Mouse (Mus musculus) fat pad, adult 2 months (tissue): ENCODE results near the gene Notch2.
A peak's percentile ranks its signal among the peaks of the same experiment; 100 is the strongest.
"Not testable (repeated sequence)": the region's sequence is repeated elsewhere in the genome, so short reads cannot be mapped to it uniquely, and the experiment has no call there.

Source experiments
- DNase-seq: peaks from one replicate; pipeline ENCODE4 v3.0.0-alpha.2; 2011; ENCODE audit warnings: low read depth, low spot score; ENCODE audit errors: extremely low read depth

Notch2 gene

DNA sequence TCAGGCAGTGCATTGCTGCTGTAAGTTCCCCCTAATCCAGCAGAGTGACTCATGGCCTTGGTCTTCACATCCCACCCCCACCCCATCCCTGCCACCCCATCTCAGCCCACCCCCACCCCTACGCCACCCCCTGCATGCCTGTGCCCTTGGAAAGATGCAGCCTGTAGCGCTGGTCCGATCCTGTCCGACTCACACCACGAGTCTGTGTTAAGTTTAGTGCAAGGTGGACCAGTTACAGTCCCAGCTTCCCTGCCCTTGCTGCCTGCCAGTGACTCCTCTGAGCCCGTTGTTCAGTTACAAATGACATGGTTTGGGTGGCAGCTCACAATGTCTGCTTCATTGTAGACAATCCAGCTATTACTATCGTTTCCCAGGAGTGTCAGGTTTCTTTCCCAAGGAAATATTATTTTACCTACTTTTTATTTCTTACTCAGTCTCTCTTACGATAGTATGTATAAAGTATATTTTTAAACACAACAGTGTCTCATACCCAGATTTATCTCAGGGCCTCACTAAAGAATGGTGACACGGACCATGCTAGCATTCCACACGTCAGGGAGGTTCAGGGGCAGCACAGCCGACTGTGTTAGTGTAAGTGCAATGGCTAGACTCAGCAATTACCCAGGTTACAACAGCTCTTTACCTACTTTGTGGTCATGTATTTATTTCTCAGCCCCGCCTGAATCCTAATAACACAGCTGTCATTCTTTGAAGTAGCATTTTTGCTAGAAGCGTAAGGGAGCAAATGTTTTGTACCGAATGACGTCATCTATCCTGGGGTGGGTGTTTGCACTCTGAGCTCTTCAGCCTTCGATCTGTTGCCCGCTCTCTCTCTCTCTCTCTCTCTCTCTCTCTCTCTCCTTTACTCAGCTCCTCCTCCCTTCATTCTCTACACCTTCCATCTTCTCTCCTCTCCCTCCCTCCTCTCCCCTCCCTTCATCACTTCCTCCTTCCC, 81.6 kb downstream of the Notch2 start:
- DNase-seq = no peak

DNA sequence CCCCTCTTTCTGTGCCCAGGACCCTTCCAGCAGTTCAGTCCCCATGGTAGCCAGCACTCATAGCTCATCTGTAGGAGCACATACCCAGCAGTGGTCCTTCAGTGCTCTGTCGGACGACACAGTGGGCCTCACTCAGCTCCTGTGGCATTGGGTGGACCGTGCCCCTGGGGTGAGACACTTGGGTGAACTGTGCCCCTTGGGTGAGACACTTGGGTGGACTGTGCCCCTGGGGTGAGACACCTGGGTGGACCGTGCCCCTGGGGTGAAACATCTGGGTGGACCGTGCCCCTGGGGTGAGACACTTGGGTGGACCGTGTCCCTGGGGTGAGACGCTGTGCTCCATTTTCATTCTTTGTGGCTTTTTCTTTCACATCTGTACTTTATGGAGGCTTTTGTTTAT, 83.7 kb downstream of the Notch2 start:
- no peak for DNase-seq

DNA sequence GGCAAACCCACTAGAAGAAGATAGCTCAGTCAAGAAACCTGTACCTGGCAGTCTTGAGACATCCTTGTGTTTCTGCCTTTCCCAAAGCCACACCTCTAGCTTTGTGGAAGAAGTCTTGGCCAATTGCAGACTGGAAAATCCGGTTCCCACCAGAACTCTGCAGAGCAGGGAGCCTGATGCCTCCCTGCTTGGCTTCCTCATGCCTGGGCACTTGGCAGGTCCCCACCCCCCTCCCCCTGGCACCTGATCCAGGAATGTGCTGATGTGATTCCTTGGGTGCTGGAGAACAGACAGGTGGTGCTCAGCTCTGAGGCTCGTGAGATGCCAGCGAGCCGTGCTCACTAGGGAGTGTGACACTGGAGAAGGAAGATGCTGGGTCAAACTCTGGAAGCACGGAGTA, 85.3 kb downstream of the Notch2 start:
- peak; percentile 94 for DNase-seq

DNA sequence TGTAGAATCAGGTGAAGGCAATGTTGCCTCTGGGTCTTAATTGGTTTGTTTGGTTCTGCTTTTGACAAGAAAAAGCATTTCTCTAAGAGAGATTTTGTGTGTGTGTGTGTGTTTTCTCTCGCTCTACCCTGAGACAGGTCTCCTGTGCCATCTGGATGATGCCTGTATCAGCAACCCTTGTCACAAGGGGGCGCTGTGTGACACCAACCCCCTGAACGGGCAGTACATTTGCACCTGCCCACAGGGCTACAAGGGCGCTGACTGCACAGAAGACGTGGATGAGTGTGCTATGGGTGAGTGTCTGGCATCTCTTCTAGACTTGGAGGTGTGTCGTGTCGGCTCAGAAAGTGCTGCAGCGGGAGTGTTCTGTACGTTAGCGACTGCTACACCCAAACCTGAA, 86.0 kb downstream of the Notch2 start:
- DNase-seq = no peak

DNA sequence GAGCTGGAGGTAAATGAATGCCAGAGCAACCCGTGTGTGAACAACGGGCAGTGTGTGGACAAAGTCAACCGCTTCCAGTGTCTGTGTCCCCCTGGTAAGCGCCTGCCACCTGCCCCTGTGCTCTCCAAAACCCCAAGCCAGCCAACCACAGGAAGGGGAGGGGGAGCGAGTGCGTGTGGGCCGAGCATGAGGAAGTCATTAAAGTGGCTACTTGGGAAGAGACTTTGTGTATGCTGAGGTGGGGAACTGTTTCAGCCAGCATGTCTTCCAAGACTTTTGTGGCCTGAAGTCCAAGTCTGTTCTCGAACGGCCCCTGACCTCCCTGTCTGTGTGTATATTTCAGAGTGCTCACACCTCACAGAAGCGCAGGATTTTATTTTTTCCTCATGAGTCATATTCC, 88.2 kb downstream of the Notch2 start:
- DNase-seq = no peak

DNA sequence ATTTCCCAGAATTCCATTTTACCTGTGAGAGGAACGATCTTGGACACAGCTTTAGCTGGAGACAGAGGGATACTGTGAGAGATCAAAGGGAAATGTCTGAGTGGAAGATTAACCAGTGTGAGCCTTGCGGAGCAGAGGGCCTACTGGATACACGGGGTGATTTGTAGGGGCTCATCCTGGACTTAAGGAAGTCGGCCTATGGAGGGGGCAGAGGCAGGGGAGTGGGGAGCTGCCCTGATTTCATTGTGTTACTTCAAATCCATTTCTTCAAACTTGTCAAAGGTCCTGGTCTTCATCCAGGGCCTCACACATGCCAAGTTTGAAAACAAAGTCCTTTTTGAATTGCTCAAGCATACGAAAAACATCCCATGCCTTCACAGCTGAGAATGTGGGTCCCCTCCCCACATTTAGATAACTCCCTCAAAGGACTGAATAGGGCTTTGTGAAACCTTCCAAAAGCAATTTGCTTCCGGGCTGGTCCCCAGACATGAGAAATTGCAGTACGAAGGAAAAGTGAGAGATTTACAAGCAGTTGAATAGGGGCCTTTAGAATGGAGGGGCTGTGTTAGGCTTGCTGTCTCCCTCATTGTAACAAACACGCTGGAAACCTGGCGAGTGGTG, 91.6 kb downstream of the Notch2 start:
- DNase-seq = no peak

DNA sequence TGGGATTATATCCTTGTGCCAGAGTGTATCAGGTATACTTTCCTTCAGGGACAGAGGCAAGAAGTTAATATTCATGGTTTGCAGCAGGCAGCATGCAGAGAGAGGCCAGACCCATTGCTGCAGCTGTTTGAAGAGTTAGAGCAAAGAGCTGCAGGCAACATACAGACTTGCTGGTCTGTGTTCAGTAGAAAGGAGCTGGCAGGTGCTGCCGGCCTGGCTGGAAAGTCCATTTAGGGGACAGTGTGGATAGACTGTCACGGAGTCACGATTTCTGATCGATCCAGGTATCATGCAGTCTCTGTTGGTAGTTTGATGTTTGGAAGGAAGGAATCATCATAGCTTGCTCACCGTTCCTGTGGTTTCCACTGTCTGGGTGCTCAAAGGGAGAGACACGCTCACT, 92.2 kb downstream of the Notch2 start:
- DNase-seq = no peak

DNA sequence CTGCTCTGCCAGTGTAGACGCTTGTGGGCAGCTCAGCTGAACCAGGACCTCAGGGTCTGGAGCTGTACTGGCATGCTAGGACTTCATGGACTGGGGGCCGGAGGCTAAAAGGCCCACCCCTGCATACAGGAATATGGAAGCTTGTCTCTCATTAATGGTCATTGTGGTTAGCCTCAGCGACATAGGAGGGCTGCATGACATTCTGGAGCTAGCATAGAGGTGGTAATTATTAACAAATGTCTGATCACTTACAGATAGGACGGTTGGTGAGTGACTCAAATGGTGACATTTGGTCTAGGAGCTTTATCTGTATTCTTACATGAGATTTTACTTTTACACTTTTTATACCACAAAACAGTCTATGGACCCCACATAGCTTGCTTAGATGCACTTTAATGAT, 92.8 kb downstream of the Notch2 start:
- no peak for DNase-seq

DNA sequence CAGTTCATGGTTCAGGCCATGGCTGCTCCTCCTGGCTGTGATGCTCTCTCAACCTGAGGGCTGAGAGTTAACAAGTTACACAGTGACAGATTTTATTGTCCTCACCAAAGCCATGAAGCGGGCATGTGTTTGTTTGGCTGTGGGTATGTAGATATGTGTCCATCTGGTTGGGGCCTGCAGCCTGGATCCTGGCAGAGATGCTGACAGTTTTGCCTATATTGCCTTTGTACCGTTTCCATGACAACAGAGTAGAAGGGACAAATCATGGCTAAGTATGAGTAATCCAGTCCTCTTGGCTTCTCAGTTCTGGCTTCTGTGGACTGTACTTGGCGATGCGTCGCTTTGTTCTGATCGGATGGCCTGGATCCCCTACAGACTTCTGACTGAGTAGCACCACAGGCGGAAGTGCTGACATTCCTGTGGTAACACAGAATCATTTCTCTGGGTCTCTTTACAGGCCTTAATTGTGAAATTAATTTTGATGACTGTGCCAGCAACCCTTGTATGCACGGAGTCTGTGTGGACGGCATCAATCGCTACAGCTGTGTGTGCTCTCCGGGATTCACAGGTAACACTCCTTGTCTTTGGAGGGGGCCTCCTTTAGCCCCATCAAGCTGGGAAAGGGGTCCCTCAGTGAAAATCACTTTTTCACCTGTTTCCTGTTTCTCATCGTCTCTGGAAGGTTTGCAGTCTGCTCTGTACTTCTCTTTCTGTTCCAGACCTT, 93.4 kb downstream of the Notch2 start:
- no peak for DNase-seq

DNA sequence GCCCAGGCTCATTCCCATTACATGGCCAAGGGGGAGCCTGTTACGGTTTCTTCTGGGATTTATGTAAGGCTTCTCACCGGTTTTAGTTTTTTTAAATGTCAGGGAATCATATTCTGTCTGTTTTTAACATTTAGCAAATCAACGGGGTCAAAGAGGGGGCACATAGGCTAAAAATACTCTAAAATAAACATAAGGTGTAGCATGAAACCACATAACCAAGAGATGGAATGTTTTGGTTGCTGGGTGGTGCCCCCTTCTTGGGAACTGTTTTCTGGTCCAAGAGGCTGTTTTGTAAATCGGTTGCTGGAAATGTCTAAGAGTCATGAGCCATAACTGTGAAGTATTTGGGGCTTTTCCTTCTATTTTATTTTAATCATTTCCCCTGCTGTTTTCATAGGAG, 95.1 kb downstream of the Notch2 start:
- DNase-seq = no peak

DNA sequence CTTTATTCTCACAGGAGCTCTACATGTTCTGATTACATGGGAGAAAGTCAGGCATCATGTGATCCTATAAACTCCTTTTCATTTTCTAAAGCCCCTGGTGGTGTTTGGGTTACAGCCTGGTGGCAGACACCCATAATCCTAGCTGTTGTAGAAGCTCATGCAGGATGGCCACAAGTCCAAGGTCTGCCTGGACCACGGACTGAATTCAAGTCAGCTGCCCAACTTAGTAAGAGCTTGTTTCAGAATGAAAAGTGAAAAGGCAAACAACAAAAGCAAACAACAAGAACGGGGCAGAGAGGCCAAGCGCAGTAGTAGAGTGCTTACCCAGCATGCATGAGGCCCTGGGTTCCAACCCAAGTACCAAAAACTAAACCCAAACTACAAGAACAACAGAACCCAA, 95.5 kb downstream of the Notch2 start:
- DNase-seq = no peak

DNA sequence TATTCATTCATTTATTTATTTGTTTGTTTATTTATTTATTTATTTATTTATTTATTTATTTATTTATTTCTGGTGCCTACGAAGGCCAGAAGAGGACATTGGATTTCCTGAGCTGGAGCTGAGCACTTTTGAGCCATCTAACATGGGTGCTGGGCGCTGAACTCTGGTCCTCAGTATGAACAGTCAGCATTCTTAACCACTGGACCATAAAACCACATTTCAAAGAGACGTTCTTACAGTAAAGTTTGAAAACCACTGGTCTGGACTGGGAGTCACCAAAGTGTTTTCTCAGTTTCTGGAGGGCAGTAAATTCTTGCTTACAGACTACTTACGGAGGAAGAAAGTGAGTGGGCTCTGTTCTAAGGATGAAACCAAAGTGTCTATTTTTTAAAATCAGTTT, 97.3 kb downstream of the Notch2 start:
- no peak for DNase-seq

DNA sequence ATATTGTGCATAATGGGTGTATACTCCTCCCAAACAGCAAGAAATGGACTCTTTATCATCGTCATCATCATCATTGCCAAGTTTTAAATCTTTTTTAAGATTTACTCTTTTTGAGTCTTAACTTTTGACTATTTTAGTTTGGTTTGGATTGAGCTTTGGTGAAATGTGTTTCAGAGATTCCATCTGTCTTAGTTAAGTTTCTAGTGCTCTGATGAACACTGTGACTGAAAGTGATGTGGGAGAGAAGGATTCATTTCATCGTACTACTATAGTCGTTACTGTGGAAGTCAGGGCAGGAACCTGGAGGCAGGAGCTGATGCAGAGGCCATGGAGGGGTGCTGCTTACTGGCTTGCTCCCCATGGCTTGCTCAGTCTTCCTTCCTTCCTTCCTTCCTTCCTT, 104.9 kb downstream of the Notch2 start:
- no peak for DNase-seq

DNA sequence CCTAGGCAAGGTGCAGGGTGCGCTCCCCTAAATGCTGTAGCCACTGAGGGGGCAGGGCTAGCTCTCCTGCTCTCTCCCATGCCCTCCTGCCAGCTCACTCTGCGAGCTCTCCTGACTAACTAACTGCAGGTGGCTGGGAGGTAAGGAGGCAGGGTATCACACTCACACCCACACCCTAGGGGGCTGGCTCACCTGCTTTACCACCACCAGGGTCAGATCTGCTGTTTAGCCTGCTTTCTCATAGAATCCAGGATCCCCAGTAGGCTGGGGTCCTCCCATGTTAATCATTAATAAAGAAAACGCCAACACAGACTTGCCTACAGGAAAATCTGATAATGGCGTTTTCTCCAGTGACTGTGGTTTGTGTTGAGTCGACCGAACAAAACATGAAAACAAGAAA, 106.0 kb downstream of the Notch2 start:
- DNase-seq = no peak

DNA sequence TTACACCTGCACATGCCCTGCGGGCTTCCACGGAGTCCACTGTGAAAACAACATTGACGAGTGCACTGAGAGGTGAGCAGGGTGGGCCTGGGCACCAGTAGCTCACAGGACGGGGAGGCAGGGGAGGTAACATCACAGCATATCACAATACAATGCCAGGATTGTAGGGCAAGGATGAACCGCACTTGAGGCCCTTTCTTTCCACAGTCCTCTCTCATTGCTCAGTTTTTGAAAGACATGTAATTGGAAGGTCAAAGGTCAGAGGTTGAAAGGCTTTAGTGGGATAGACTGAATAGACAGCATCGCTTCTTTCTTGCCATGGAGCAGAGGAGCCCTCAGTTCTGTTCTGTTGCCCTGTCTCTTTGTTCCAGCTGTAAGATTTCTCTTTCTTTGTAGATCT, 107.6 kb downstream of the Notch2 start:
- no peak for DNase-seq

DNA sequence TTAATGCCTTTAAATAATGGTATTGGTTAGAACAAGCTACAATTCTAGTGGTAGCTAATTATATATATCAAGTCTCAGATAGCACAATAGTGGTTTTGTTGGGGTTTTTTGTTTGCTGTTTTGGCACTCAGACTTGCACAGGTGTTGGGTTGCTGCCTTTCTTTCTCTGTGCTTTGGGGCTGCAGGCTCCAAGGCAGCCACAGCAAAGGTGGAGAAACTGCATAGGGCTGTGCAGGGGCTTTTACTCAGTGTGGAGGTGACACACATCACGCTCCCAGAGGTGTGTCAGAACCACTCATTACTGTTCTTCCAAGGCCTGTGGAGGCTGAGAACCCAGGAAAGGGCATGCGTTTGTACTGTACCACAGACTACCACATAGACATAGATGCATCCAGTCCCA, 114.4 kb downstream of the Notch2 start:
- no peak for DNase-seq

DNA sequence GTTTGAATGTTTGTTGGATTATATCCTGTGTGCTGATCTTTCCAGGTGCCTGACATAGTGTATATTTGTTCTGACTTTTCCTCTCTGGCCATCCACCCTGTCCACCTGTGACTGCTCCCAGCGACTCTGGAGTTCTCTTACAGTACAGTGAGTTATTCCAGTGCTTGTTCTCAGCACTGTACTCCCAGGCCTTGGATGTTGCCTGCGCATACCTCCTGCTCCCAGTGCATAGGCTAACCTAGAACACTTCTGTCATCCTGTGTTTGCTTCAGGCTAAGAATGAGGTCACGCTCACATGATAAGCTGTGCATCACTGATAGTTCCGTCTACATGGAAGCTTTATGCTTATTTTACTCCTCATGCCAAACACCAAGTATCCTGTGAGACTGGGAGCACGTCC, 115.4 kb downstream of the Notch2 start:
- DNase-seq = no peak

DNA sequence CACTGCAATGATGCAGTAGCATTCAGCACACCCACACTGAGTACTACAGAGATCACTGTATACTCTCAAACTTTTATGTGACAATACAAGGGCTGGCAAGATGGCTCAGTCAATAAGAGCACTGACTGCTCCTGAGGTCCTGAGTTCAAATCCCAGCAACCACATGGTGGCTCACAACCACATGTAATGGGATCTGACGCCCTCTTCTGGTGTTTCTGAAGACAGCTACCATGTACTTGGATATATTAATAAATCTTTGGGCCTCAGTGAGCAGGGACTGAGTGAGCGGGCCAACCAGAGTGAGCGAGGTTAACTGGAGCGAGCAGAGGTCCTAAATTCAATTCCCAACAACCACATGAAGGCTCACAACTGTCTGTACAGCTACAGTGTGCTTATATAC, 118.8 kb downstream of the Notch2 start:
- DNase-seq = not testable (repeated sequence)

DNA sequence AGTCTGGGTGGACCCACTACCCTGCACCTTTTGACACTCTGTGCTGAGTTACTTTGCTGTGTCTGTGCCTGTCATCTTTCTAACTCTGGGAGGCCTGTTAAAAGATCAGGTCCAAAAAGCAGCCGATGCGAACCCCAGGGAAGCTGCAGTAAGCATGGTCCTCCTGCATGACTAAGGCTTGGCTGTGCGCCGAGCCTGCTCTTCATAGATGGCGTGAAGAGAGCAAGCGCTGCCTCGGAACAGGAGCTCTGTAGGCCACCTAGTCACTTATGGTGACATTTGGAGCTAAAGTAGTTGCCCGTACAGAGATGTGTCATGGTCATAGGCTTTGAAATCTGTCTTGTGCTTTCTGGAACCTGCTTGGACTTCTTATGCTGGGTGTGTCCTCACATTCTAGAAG, 119.3 kb downstream of the Notch2 start:
- DNase-seq = no peak

DNA sequence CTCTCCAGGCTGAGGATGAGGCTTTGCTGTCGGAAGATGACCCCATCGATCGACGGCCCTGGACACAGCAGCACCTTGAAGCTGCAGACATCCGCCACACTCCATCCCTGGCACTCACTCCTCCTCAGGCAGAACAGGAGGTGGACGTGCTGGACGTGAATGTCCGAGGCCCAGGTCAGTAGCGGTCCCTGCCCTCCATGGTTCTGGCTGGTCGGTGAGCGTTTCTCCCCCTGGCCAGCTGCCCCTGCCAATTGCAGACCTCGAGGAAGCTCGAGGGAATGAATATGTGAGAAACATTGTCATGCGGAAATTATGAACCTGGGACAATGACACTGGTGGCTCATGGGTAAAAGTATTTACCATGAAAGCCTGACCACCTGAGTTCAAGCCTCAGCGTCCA, 128.1 kb downstream of the Notch2 start:
- DNase-seq = no peak

DNA sequence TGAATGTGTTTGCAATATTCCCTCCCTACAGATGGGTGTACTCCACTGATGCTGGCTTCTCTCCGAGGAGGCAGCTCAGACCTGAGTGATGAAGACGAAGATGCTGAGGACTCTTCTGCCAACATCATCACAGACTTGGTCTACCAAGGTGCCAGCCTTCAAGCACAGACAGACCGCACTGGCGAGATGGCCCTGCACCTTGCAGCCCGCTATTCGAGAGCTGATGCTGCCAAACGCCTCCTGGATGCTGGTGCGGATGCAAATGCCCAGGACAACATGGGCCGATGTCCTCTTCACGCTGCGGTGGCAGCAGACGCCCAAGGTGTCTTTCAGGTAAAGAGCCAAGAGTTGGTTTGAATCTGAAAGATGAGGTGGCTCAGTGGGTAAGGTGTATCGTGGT, 129.5 kb downstream of the Notch2 start:
- no peak for DNase-seq

DNA sequence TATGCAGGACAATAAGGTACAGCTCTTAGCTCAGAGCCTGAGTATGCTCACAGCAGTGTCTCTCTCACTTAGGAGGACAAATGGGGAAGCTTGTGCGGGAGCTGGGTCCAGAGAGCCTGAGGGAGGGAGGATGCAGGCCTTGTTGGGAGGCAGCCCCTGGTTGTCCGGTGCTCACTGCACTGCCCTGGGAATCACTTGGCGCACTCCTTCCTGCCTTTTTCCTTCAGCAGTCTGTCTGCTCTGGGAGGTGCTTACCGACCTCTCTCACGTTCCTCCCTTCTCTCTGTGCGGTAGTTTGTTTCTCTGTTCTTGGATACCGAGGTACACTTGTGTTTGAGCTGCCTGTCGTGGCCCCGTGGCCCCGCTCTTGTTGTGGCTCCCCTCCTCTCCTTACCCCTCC, 131.9 kb downstream of the Notch2 start:
- no peak for DNase-seq
